Mouse (Mus musculus): ENCODE measurements around the gene Hoxd4. TPM values are rescaled to one million over a fixed set of nuclear protein-coding genes. Genes with fewer than 3 reads are reported as not detected.

Hoxd4 gene
- polyA plus RNA-seq, 1 experiment from 2014 or later: 7.2 TPM

GRCm38 (mm10) chr2:74704999-74705466 lies 6.7 kb upstream of the Hoxd4 start:
- Histone ChIP-seq H3K4me2 (peak overlapping the region; percentile 69), H3K36me3 (no peaks in the 10 kb centered on the region), H3K4me3 (peak overlapping the region; percentile 81), H3K4me1 (replicated peaks) (peaks cover 65% of the 10 kb centered on the region), H3K27me3 (peaks cover 17% of the 10 kb centered on the region), H3K27ac (replicated peaks) (peak overlapping the region; percentile 100), H3K9me3 (no peaks in the 10 kb centered on the region), H3K9ac (peak overlapping the region; percentile 100)
- WGBS: 2% methylated on average over 21 of the region's 66 CpGs
- ATAC-seq (ENCODE audit: low read depth): peak; percentile 38

DNA sequence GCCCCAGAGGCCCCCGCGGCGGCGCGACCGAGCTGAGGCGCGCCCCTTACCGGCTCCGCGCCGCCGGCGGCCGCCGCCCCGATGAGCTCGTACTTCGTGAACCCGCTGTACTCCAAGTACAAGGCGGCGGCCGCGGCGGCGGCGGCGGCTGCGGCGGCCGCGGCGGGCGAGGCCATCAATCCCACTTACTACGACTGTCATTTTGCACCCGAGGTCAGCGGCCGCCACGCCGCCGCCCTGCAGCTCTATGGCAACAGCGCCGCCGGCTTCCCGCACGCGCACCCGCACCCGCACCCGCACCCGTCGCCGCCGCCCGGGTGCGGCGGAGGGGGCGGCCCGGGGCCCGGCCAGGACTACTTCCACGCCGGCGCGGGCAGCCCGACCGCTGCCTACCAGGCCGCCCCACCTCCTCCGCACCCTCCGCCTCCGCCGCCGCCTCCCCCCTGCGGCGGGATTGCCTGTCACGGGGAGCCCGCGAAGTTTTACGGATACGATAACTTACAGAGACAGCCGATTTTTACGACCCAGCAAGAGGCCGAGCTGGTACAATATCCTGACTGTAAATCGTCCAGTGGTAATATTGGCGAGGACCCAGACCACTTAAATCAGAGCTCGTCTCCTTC lies 6.2 kb upstream of the Hoxd4 start:
- Histone ChIP-seq H3K4me1 (replicated peaks) (peaks cover 65% of the 10 kb centered on the region), H3K4me3 (peak overlapping the region; percentile 81), H3K4me2 (peak overlapping the region; percentile 69), H3K9me3 (no peaks in the 10 kb centered on the region), H3K36me3 (no peaks in the 10 kb centered on the region), H3K27ac (replicated peaks) (peak overlapping the region; percentile 100), H3K9ac (peak overlapping the region; percentile 100), H3K27me3 (peaks cover 12% of the 10 kb centered on the region)
- WGBS: under 1% methylated on average over 60 of the region's 85 CpGs
- peak; percentile 60 for ATAC-seq (ENCODE audit: low read depth)

DNA sequence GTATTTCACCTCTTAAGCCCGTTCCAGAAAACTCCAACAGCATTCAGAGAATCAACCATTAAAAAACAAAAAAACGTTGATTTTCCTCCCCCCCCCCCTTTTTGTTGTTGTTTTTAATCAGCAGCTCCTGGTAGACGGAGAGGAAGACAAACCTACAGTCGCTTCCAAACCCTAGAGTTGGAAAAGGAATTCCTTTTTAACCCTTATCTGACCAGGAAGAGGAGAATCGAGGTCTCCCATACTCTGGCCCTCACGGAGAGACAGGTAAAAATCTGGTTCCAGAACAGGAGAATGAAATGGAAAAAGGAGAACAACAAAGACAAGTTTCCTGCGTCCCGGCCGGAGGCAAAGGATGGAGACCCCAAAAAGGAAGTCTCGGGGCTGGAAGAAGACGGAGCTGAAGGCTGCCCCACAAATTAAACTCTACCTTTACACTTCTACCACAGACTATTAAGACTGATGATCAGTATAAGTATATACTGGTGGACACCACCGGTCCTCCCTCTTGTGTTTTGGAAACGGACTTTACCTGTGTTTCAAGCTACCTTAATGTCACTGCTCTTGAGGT lies 5.3 kb upstream of the Hoxd4 start:
- Histone ChIP-seq H3K9me3 (no peaks in the 10 kb centered on the region), H3K27me3 (peaks cover 3% of the 10 kb centered on the region), H3K9ac (peak overlapping the region; percentile 100), H3K4me3 (peak overlapping the region; percentile 81), H3K36me3 (no peaks in the 10 kb centered on the region), H3K4me1 (replicated peaks) (peaks cover 61% of the 10 kb centered on the region), H3K4me2 (peak overlapping the region; percentile 69), H3K27ac (replicated peaks) (peak overlapping the region; percentile 100)
- WGBS: 1% methylated on average over 13 of the region's 13 CpGs
- no peak for ATAC-seq (ENCODE audit: low read depth)

- ATAC-seq (ENCODE audit: low read depth): no peak
- Histone ChIP-seq H3K27me3 (no peaks in the 10 kb centered on the region; the same call in 1 of the 2 replicates), H3K4me1 (replicated peaks) (peaks cover 59% of the 10 kb centered on the region), H3K9ac (peak overlapping the region; percentile 100), H3K9me3 (no peaks in the 10 kb centered on the region), H3K27ac (replicated peaks) (peak overlapping the region; percentile 83), H3K4me2 (peak overlapping the region; percentile 69), H3K36me3 (no peaks in the 10 kb centered on the region), H3K4me3 (peak overlapping the region; percentile 81)
- 9% methylated on average over 7 of the region's 7 CpGs for WGBS
Observed at GRCm38 (mm10) chr2:74707599-74707998, 4.1 kb upstream of the Hoxd4 start.

- peak overlapping the region; percentile 100 for H3K27ac ChIP-seq (replicated peaks)
- no peak for ATAC-seq (ENCODE audit: low read depth)
- peaks cover 53% of the 10 kb centered on the region for H3K4me1 ChIP-seq (replicated peaks)
- H3K4me3 ChIP-seq: peak overlapping the region; percentile 81
- H3K27me3 ChIP-seq: no peaks in the 10 kb centered on the region
- peak overlapping the region; percentile 100 for H3K9ac ChIP-seq
- no peaks in the 10 kb centered on the region for H3K9me3 ChIP-seq
- H3K36me3 ChIP-seq: no peaks in the 10 kb centered on the region
- WGBS: 13% methylated on average over 4 of the region's 4 CpGs
- H3K4me2 ChIP-seq: peak overlapping the region; percentile 69
Observed at GRCm38 (mm10) chr2:74708676-74709075, 3.1 kb upstream of the Hoxd4 start.

DNA sequence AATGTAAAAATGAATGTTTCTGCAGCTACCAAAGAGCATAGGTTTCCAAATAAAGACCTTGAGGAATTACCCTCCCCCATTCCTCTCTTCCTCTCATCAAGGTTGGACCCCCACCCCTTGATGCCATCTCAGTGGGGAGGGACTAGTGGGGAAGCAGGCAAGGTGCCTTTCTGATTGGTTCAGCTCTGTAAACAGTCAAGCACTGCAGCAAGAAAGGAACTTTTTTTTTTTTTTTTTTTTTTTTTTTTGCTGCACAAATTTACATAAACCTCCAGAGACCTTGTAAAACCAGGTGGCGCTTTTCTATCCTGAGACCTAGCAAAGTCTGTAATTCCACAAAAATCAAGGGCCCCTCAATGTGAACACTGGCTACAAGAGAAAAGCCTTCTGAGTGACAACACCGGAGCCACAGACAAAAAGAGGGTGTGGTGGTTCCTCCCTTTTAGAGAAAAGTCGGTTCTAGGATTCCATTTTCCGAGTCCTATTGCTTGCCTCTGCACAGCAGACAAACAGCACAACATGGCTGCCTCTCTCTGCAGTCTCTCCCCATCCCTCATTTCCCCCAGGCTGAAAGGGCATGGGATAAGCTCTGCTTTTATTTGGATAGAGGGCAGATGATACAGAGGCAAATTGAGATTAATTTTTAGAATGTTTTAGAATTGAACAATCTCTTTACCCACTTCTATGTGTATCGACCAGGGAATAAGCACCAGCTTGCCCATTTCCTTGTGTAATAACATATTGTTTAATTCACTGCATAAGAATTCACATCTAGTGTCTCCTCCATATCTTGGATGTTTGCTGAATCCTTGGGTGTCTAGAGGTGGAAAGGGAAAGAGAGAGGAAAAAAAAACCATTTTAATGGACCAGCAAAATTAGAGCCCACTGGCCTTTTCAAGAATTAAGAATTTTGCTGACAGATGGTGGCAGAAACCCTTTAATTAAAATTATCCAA lies 2.0 kb upstream of the Hoxd4 start:
- Histone ChIP-seq H3K27ac (replicated peaks) (peak overlapping the region; percentile 100), H3K4me1 (replicated peaks) (peaks cover 46% of the 10 kb centered on the region), H3K9me3 (no peaks in the 10 kb centered on the region), H3K36me3 (no peaks in the 10 kb centered on the region), H3K4me2 (peak overlapping the region; percentile 69), H3K9ac (peak overlapping the region; percentile 100), H3K27me3 (no peaks in the 10 kb centered on the region), H3K4me3 (peak overlapping the region; percentile 99)
- ATAC-seq (ENCODE audit: low read depth): no peak
- WGBS: 3% methylated on average over 5 of the region's 5 CpGs

DNA sequence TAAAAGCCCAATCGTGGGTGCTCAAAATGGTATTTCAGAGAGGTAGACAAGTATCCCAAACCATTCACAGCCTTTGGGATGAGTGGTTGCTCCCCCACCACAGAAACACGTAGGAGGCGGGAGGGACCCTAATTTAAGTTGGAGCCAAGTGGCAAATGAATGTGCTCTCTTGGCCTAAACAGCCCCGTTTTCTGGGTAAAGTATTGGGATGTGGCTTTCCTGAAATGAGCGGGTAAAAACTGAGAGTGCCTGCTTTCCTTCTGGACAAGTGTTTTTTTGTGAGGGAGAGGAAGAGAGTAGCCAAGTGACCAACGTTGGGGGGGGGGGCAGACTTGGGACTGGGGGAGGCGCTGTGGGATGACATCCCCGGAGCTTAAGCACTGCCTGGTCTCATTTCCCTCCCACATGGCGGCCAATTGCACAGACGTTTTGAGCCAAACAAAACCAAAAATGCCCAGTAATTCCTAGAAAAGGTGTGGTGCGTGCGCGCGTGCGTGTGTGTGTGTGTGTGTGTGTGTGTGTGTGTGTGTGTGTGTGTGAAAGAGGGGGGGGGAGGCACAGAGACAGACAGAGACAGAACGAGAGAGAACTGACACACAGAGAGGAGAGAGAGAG lies 693 bp upstream of the Hoxd4 start:
- H3K4me1 ChIP-seq (replicated peaks): peaks cover 58% of the 10 kb centered on the region
- peak overlapping the region; percentile 99 for H3K4me3 ChIP-seq
- H3K9ac ChIP-seq: peak overlapping the region; percentile 100
- WGBS: 1% methylated on average over 16 of the region's 16 CpGs
- H3K4me2 ChIP-seq: peak overlapping the region; percentile 69
- no peak for ATAC-seq (ENCODE audit: low read depth)
- H3K27me3 ChIP-seq: no peaks in the 10 kb centered on the region
- H3K27ac ChIP-seq (replicated peaks): peak overlapping the region; percentile 100
- no peaks in the 10 kb centered on the region for H3K36me3 ChIP-seq
- no peaks in the 10 kb centered on the region for H3K9me3 ChIP-seq

- Histone ChIP-seq H3K4me2 (peak overlapping the region; percentile 69), H3K27me3 (no peaks in the 10 kb centered on the region)
- WGBS: 4% methylated on average over 19 of the region's 19 CpGs
Observed at GRCm38 (mm10) chr2:74713239-74714150, 1.8 kb downstream of the Hoxd4 start.

DNA sequence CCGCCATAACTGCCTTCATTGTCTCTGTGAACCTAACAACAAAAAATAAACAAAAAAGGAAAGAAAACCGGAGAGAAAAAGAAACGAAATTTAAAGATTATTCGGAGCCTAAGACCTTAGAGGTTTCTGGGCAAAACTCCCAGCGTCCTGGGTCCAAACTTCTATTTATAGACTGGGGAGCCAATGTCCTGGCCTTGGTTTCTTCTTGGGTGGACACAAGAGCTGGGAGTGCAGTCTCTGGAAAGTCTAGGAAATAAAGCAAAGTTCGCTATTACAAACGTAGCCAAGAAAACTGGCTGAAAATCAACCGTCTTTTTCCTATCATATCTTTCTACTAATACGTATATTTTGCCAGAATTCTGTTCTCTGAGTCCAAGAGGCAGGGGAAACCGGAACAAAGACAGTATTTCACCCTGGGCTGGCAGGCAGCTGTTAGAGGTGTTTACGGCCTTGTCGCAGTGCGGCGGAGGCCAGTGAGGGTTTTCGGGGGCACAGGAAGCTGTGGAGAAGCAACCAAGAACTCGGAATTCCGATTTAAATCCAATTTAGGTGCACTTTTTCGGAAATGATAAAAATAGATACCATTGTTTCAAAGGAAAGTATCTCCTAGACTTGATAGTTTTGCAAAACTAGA lies 2.5 kb downstream of the Hoxd4 start:
- 2% methylated on average over 18 of the region's 18 CpGs for WGBS
- Histone ChIP-seq H3K9me3 (no peaks in the 10 kb centered on the region), H3K36me3 (no peaks in the 10 kb centered on the region), H3K27me3 (no peaks in the 10 kb centered on the region), H3K4me3 (peak overlapping the region; percentile 99), H3K27ac (replicated peaks) (peak overlapping the region; percentile 100), H3K9ac (peak overlapping the region; percentile 100), H3K4me1 (replicated peaks) (peaks cover 64% of the 10 kb centered on the region), H3K4me2 (peak overlapping the region; percentile 69)
- no peak for ATAC-seq (ENCODE audit: low read depth)

More at GRCm38 (mm10) chr2:74713239-74714150, 1.8 kb downstream of the Hoxd4 start:
- Histone ChIP-seq H3K4me3 (peak overlapping the region; percentile 99), H3K9ac (peak overlapping the region; percentile 100), H3K27ac (replicated peaks) (peak overlapping the region; percentile 100), H3K36me3 (no peaks in the 10 kb centered on the region), H3K9me3 (no peaks in the 10 kb centered on the region), H3K4me1 (replicated peaks) (peaks cover 64% of the 10 kb centered on the region)
- no peak for ATAC-seq (ENCODE audit: low read depth)

DNA sequence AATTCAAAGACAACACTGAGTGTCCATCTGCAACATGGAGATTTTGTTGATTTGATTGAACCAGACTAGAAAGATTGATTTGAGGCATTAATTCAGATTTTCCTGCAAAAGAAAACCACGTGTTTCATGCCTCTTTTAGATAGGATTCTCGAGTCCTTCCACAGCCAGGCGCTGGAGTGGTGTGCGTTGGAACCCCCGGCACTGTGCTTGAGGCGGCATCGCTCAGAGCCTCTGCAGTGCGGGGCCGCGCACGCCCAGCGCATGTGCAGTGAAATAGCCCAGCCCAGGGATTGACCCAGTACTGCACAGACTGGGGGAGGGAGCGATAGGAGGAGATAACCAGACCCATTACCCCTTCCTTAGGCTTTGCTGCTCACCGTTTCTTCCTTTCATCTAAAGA lies 3.2 kb downstream of the Hoxd4 start:
- Histone ChIP-seq H3K27me3 (no peaks in the 10 kb centered on the region), H3K27ac (replicated peaks) (peak overlapping the region; percentile 100), H3K4me2 (peak overlapping the region; percentile 69), H3K9me3 (no peaks in the 10 kb centered on the region), H3K9ac (peak overlapping the region; percentile 100), H3K4me3 (peak overlapping the region; percentile 99), H3K4me1 (replicated peaks) (peaks cover 64% of the 10 kb centered on the region), H3K36me3 (no peaks in the 10 kb centered on the region)
- WGBS: under 1% methylated on average over 14 of the region's 14 CpGs
- peak; percentile 83 for ATAC-seq (ENCODE audit: low read depth)
